Mouse (Mus musculus): Measurements from ENCODE around the gene Sgcd. TPM values are rescaled to one million over a fixed set of nuclear protein-coding genes. Genes with fewer than 3 reads are reported as not detected.

Sgcd gene
- polyA plus RNA-seq, 1 experiment from 2014 or later, result 6.9 TPM

- Histone ChIP-seq H3K27ac (no peak overlapping the region), H3K36me3 (no peaks in the 10 kb centered on the region), H3K27me3 (no peaks in the 10 kb centered on the region), H3K9ac (no peak overlapping the region), H3K9me3 (replicated peaks) (no peaks in the 10 kb centered on the region), H3K4me3 (no peak overlapping the region), H3K4me1 (no peaks in the 10 kb centered on the region), H3K4me2 (replicated peaks) (no peak overlapping the region)
- no peak for ATAC-seq (ENCODE audit: low FRiP score)
These were observed 878.5 kb downstream of the Sgcd start for GRCm38 (mm10) chr11:47110314-47110713.

- ATAC-seq (ENCODE audit: low FRiP score), result no peak
- H3K4me2 ChIP-seq (replicated peaks), result no peak overlapping the region
- H3K9me3 ChIP-seq (replicated peaks), result no peaks in the 10 kb centered on the region
- no peaks in the 10 kb centered on the region for H3K36me3 ChIP-seq
- H3K27ac ChIP-seq, result no peak overlapping the region
- H3K4me3 ChIP-seq, result no peak overlapping the region
- no peaks in the 10 kb centered on the region for H3K4me1 ChIP-seq
- H3K27me3 ChIP-seq, result no peaks in the 10 kb centered on the region
- WGBS, result 75% methylated on average over 2 of the region's 2 CpGs
- H3K9ac ChIP-seq, result no peak overlapping the region
These were observed 881.1 kb downstream of the Sgcd start for GRCm38 (mm10) chr11:47107661-47108060.

GRCm38 (mm10) chr11:47093296-47093912 is 895.4 kb downstream of the Sgcd start:
- Histone ChIP-seq H3K4me2 (replicated peaks) (no peak overlapping the region), H3K27me3 (no peaks in the 10 kb centered on the region), H3K36me3 (no peaks in the 10 kb centered on the region)

DNA sequence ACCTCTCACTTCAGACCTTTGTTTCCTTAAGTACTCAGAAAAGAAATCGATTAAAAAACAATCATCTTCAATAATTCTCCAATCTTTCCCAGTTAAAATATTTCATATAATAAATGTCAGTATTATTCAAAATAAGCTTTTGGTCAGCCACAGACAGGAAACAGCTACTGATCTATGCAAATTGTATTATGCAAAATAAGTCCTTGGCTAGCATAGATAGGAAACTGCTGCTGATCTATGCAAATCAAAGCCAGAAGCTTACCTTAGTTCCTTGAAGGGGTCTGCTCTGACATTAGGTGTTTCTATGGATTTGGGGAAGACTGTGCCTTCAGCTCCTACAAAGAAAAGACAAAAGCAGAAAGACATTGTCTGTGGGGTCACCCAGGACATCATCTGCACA is 906.3 kb downstream of the Sgcd start:
- H3K27ac ChIP-seq, result no peak overlapping the region
- ATAC-seq (ENCODE audit: low FRiP score), result no peak
- no peak overlapping the region for H3K9ac ChIP-seq
- H3K4me2 ChIP-seq (replicated peaks), result no peak overlapping the region
- 86% methylated on average over 1 of the region's 1 CpGs for WGBS
- no peaks in the 10 kb centered on the region for H3K36me3 ChIP-seq
- H3K9me3 ChIP-seq (replicated peaks), result no peaks in the 10 kb centered on the region
- H3K27me3 ChIP-seq, result no peaks in the 10 kb centered on the region
- H3K4me3 ChIP-seq, result no peak overlapping the region
- no peaks in the 10 kb centered on the region for H3K4me1 ChIP-seq

More at GRCm38 (mm10) chr11:47093296-47093912, 895.4 kb downstream of the Sgcd start:
- H3K27ac ChIP-seq, result no peak overlapping the region
- no peak overlapping the region for H3K9ac ChIP-seq
- ATAC-seq (ENCODE audit: low FRiP score), result no peak
- 78% methylated on average over 5 of the region's 5 CpGs for WGBS
- H3K4me1 ChIP-seq, result no peaks in the 10 kb centered on the region
- H3K9me3 ChIP-seq (replicated peaks), result no peaks in the 10 kb centered on the region
- no peak overlapping the region for H3K4me3 ChIP-seq

DNA sequence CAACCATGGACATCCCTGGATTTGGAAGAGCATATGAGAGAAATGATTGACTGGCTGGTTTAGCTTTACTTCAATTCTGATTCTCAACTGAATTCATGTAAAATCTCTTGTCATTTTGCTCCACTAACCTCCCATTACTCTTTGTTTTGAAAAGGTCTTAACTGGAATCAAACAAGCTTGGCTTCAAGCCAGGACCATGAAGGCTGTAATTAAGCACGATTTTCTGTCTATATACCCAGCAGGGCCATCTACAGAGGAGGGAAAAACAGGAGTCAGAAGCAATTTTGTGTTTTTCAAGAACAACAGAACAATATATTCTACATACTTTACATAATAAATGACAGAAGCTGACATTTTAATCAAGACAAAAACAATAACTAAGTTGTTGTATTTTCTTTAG is 915.2 kb downstream of the Sgcd start:
- no peak overlapping the region for H3K4me3 ChIP-seq
- no peaks in the 10 kb centered on the region for H3K9me3 ChIP-seq (replicated peaks)
- no peak overlapping the region for H3K9ac ChIP-seq
- no peak overlapping the region for H3K4me2 ChIP-seq (replicated peaks)
- no peaks in the 10 kb centered on the region for H3K4me1 ChIP-seq
- ATAC-seq (ENCODE audit: low FRiP score), result no peak
- H3K36me3 ChIP-seq, result no peaks in the 10 kb centered on the region
- H3K27ac ChIP-seq, result no peak overlapping the region
- no peaks in the 10 kb centered on the region for H3K27me3 ChIP-seq
- 77% methylated on average over 1 of the region's 1 CpGs for WGBS

DNA sequence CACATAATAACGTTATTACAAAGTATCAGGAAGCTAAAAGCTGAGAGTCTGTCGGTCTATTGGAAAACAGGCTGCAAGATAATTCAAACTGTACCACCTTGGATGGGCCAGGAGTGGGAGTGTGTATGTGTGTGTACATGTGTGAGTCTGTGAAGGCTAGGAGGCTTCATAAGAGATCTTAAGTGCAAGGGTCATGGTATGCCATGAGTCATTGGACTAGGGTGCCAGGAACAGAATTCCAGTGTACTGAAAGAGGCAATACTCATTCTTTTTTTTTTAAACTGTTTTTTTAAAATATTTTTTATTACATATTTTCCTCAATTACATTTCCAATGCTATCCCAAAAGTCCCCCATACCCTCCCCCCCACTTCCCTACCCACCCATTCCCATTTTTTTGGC is 917.6 kb downstream of the Sgcd start:
- no peak for ATAC-seq (ENCODE audit: low FRiP score)
- Histone ChIP-seq H3K9me3 (replicated peaks) (no peaks in the 10 kb centered on the region), H3K4me1 (no peaks in the 10 kb centered on the region), H3K36me3 (no peaks in the 10 kb centered on the region), H3K27ac (no peak overlapping the region), H3K4me3 (no peak overlapping the region), H3K4me2 (replicated peaks) (no peak overlapping the region), H3K9ac (no peak overlapping the region), H3K27me3 (no peaks in the 10 kb centered on the region)
- 95% methylated on average over 2 of the region's 2 CpGs for WGBS

DNA sequence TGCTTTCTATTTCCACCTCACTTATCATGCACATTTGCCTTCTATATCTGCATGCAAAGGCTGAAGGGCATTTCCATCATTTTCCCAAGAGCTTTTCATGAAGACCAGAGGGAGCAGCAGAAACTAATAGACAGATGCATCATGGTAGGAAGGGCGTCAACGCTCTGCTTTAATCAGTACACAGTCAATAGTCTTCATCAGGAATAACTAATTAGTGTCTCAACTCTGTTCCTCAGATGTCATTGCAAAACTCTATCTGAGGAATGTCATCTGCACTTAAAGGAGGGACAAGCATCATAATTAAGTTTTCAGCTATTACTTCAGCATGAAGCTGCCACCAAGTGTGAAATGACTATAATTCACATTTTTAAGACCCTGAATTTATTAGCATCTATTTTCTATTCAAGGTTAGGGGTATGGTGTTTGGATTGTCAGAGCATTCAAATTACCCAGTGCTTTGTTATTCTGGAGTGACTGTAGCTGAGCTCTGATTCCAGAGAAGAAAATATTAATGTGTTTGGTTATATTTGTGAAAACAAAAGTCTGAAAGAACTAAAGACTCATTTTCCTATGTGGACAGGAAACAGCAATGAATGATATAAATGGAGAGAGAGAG is 918.9 kb downstream of the Sgcd start:
- Histone ChIP-seq H3K9ac (no peak overlapping the region), H3K36me3 (no peaks in the 10 kb centered on the region), H3K27me3 (no peaks in the 10 kb centered on the region), H3K4me1 (no peaks in the 10 kb centered on the region), H3K27ac (no peak overlapping the region), H3K9me3 (replicated peaks) (no peaks in the 10 kb centered on the region), H3K4me3 (no peak overlapping the region), H3K4me2 (replicated peaks) (no peak overlapping the region)
- ATAC-seq (ENCODE audit: low FRiP score), result no peak
- 81% methylated on average over 2 of the region's 2 CpGs for WGBS

DNA sequence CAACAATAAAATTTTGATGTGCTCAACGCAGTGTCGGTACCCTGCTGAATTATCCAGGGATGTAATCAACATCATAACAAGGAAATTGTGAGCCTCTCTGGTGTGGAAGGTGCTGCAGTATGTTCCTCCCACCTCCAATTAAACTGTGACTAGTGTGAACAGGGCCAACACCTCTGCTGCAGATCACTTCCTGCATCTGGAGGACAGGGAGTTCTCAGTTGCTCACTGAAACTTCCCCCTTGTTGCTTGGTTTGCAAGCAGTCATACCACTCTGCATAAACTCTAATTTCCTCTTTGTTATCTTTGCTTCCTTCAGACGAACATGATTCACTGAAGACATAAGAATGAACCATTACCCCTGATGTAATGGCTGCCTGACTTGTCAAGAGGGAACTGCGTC is 925.1 kb downstream of the Sgcd start:
- ATAC-seq (ENCODE audit: low FRiP score), result no peak
- no peak overlapping the region for H3K27ac ChIP-seq
- H3K4me2 ChIP-seq (replicated peaks), result no peak overlapping the region
- WGBS, result 81% methylated on average over 4 of the region's 4 CpGs
- no peaks in the 10 kb centered on the region for H3K4me1 ChIP-seq
- no peaks in the 10 kb centered on the region for H3K9me3 ChIP-seq (replicated peaks)
- no peak overlapping the region for H3K9ac ChIP-seq
- no peaks in the 10 kb centered on the region for H3K27me3 ChIP-seq
- H3K4me3 ChIP-seq, result no peak overlapping the region
- no peaks in the 10 kb centered on the region for H3K36me3 ChIP-seq

DNA sequence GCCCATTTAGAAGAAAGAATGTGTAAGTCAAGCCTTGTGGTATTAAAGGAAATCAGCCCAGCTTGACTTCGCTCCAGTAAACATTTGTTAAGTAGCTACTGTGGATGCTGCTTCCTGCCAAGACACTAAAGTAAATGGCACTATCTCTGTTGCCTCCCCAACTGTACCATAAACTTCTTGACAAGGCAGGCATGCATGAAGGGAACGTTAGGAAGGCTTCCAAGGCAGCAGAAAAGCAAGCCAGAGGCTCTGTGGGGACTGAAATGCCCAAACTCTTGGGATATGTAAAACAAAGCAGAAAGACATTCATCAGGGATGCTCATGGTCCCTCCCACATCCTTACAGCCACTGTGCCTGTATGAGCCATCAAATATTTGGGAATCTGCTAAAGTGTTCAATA is 938.4 kb downstream of the Sgcd start:
- ATAC-seq (ENCODE audit: low FRiP score), result no peak
- H3K4me2 ChIP-seq (replicated peaks), result no peak overlapping the region
- H3K27ac ChIP-seq, result no peak overlapping the region
- no peaks in the 10 kb centered on the region for H3K9me3 ChIP-seq (replicated peaks)
- H3K4me3 ChIP-seq, result no peak overlapping the region
- H3K4me1 ChIP-seq, result no peaks in the 10 kb centered on the region
- no peaks in the 10 kb centered on the region for H3K36me3 ChIP-seq
- no peak overlapping the region for H3K9ac ChIP-seq
- no peaks in the 10 kb centered on the region for H3K27me3 ChIP-seq
- 81% methylated on average over 2 of the region's 2 CpGs for WGBS

DNA sequence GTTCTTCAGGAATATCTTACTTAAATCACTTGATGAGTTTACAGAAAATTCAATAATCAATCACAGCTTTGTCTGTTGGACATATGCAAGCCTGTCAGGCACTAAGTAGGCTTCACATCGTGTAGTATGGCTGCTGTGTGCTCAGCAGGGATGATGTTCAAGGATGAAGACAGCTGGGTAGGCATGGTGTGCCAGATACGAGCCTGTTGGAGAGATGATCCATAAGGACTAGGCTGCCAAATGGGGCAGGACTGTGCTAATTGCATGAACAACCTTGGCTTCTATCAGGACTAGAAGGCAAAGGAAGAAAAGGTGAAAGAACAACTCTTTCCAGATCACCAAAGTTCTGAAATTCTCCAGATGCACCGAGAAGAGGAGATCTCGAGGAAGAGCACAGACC is 939.0 kb downstream of the Sgcd start:
- Histone ChIP-seq H3K4me3 (no peak overlapping the region), H3K36me3 (no peaks in the 10 kb centered on the region), H3K9me3 (replicated peaks) (no peaks in the 10 kb centered on the region), H3K4me1 (no peaks in the 10 kb centered on the region), H3K4me2 (replicated peaks) (no peak overlapping the region), H3K9ac (no peak overlapping the region), H3K27me3 (no peaks in the 10 kb centered on the region), H3K27ac (no peak overlapping the region)
- WGBS, result 80% methylated on average over 4 of the region's 4 CpGs
- ATAC-seq (ENCODE audit: low FRiP score), result no peak

DNA sequence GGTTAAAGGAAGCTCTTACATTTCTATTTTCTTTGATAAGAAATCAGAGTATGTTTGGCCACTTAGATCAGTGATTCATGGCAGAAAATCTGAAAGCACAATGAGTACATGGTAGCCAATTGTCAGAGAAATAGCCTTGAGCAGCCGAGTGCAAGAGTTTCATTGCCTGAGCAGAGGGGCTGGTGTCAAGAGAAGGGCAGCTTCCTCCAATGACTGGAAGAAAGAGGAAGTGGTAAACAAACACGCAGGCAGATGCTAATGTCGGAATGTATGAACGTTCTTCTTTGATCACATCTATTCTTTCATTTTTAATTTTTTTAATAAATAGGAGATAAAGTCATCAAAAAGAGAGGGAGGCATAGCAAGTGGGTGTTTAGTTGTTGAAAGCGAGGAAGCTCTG is 956.5 kb downstream of the Sgcd start:
- no peak for ATAC-seq (ENCODE audit: low FRiP score)
- Histone ChIP-seq H3K27me3 (no peaks in the 10 kb centered on the region), H3K36me3 (no peaks in the 10 kb centered on the region)

DNA sequence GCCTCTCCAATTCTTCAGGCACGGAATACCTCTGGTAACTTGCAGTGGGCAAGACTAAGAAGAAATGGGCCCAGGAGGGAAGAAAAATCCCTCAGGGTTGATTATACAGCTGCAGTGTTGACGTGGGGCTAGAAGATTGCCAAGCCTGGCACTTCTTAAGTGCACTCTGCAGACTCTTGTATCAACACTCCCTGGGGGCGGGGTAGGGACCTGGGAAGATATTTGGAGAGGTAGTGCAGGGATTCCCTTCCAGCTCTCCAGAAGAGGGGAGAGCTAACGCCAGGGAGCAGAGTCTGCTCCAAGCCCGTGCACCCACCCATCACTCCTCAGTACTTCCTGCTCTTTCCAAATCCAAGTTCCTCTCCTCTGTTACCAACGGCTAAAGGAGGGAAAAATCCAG is 967.9 kb downstream of the Sgcd start:
- Histone ChIP-seq H3K36me3 (no peaks in the 10 kb centered on the region), H3K4me2 (replicated peaks) (no peak overlapping the region), H3K4me1 (no peaks in the 10 kb centered on the region), H3K9ac (no peak overlapping the region), H3K27me3 (no peaks in the 10 kb centered on the region), H3K9me3 (replicated peaks) (no peaks in the 10 kb centered on the region), H3K4me3 (no peak overlapping the region), H3K27ac (no peak overlapping the region)
- WGBS, result 53% methylated on average over 6 of the region's 6 CpGs
- ATAC-seq (ENCODE audit: low FRiP score), result no peak

More for the DNA sequence above, 956.5 kb downstream of the Sgcd start:
- no peak overlapping the region for H3K27ac ChIP-seq
- H3K9me3 ChIP-seq (replicated peaks), result no peaks in the 10 kb centered on the region
- no peaks in the 10 kb centered on the region for H3K4me1 ChIP-seq
- WGBS, result 85% methylated on average over 5 of the region's 5 CpGs
- H3K4me2 ChIP-seq (replicated peaks), result no peak overlapping the region
- H3K9ac ChIP-seq, result no peak overlapping the region
- H3K4me3 ChIP-seq, result no peak overlapping the region

DNA sequence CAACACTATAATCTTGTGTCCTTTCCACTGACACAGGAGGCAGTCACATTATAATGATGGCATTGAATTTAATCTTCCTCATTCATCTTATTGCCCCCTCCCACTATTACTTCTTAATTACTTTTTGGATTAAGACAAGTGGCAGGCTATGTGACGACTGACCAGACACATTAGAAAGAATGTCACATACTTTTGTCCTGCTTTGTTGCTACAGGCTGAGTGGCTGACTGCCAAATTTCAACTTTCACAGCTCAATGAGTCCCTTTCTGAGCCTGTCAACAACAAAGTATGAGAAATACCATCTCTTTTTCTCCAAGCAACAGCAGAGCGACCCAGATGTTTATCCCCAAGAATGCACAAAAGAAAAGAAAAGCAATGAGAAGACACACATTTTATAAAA is 970.6 kb downstream of the Sgcd start:
- H3K9me3 ChIP-seq (replicated peaks), result no peaks in the 10 kb centered on the region
- H3K4me2 ChIP-seq (replicated peaks), result no peak overlapping the region
- peak; percentile 87 for ATAC-seq (ENCODE audit: low FRiP score)
- no peaks in the 10 kb centered on the region for H3K4me1 ChIP-seq
- no peaks in the 10 kb centered on the region for H3K27me3 ChIP-seq
- WGBS, result 29% methylated on average over 2 of the region's 2 CpGs
- H3K9ac ChIP-seq, result no peak overlapping the region
- no peak overlapping the region for H3K4me3 ChIP-seq
- no peaks in the 10 kb centered on the region for H3K36me3 ChIP-seq
- no peak overlapping the region for H3K27ac ChIP-seq
